Mouse (Mus musculus) heart, postnatal 0 days (tissue): Measurements from ENCODE around the gene Gm19345. TPM values are rescaled to one million over a fixed set of nuclear protein-coding genes. Genes with fewer than 3 reads are reported as not detected.
A peak's percentile ranks its signal among the peaks of the same experiment; 100 is the strongest.

Source experiments
- ATAC-seq: fragments of 200-750 bp; cut with Nextera tagmentation; 2 replicates; pipeline ENCODE4 v1.8.0; 2017; ENCODE audit warnings: low read depth, moderate number of reproducible peaks, moderate library complexity; ENCODE audit not compliant: insufficient read depth
- DNase-seq: peaks from one replicate; pipeline ENCODE4 v3.0.0-alpha.2; 2016; ENCODE audit warnings: low spot score
- H3K27ac ChIP-seq: fragments of 300-500 bp; sonication (generic); 2 replicates; pipeline ENCODE4 v1.5.1; 2014; ENCODE audit warnings: low read depth, mild to moderate bottlenecking
- H3K27me3 ChIP-seq: fragments of 300-500 bp; sonication (generic); 2 replicates; pipeline ENCODE4 v1.6.1; 2014; ENCODE audit warnings: low read length, mixed read lengths; ENCODE audit not compliant: control insufficient read depth, insufficient read depth
- H3K36me3 ChIP-seq: fragments of 300-500 bp; sonication (generic); replicated peaks from 2 replicates; pipeline ENCODE4 v1.6.1; 2014; ENCODE audit warnings: low read length, mixed read lengths; ENCODE audit not compliant: control insufficient read depth, insufficient read depth
- H3K4me1 ChIP-seq: fragments of 300-500 bp; sonication (generic); 2 replicates; pipeline ENCODE4 v1.6.1; 2014; ENCODE audit warnings: antibody characterized with exemption; ENCODE audit not compliant: control insufficient read depth, insufficient read depth
- H3K4me2 ChIP-seq: fragments of 300-500 bp; sonication (generic); 2 replicates; pipeline ENCODE4 v1.6.1; 2014; ENCODE audit warnings: low read depth, mild to moderate bottlenecking, low read length, moderate library complexity
- H3K4me3 ChIP-seq: fragments of 300-500 bp; sonication (generic); 2 replicates; pipeline ENCODE4 v1.5.1; 2014; ENCODE audit warnings: low read depth, low read length
- H3K9ac ChIP-seq: fragments of 300-500 bp; sonication (generic); replicated peaks from 2 replicates; pipeline ENCODE4 v1.6.1; 2014; ENCODE audit warnings: low read depth, low read length, mixed read lengths
- H3K9me3 ChIP-seq: fragments of 300-500 bp; sonication (generic); replicated peaks from 2 replicates; pipeline ENCODE4 v1.6.1; 2016; ENCODE audit warnings: low read length; ENCODE audit not compliant: control insufficient read depth
- CTCF ChIP-seq: IDR thresholded peaks from 2 replicates; pipeline ENCODE4 v1.5.1; 2016; ENCODE audit warnings: antibody characterized with exemption, control low read depth, low read depth
- EP300 ChIP-seq: IDR thresholded peaks from 2 replicates; pipeline ENCODE4 v1.6.1; 2016; ENCODE audit warnings: antibody characterized with exemption, low read depth
- WGBS: fragments of 180-500 bp; shearing (Covaris S2); extraction: QIAGEN DNeasy Blood & Tissue Kit; methylation state at CpG from one replicate; pipeline ENCODE4 v1.1.7; 2014; 5-methylcytosine and 5-hydroxymethylcytosine counted together
- polyA plus RNA-seq: library from polyadenylated mRNA; unstranded; fragments of >200 nt; fragmentation: Nextera tagmentation; extraction: Ambion mirVana; gene quantifications from 2 replicates; pipeline ENCODE4 v1.2.1, GENCODE M21; 2015
- total RNA-seq: library from RNA; depleted of rRNA; stranded (reverse); fragments of >200 nt; gene quantifications from 2 replicates; pipeline ENCODE4 v1.2.3, GENCODE M21; 2014; ENCODE audit warnings: low replicate concordance; rRNA removed

The Gm19345 gene
- not detected in 2 replicates for total RNA-seq
- polyA plus RNA-seq, result not detected in 2 replicates

GRCm38 (mm10) chr7:19851858-19852570, at the start of gene Gm19345:
Gm19345 (plus strand) TSS chr7:19852003.
- Histone ChIP-seq H3K27ac (no peak within 1 kb of the TSS), H3K36me3 (no peaks in the 10 kb centered on the region), H3K27me3 (peaks cover 41% of the 10 kb centered on the region), H3K4me3 (0 out of 2 replicates have a peak within 1 kb of the TSS, but pooled peaks have one; percentile 2), H3K4me2 (no peak within 1 kb of the TSS), H3K9ac (no peak within 1 kb of the TSS), H3K4me1 (no peaks in the 10 kb centered on the region), H3K9me3 (no peaks in the 10 kb centered on the region)
- ATAC-seq (peak; percentile 22; the same call in 1 of the 2 replicates), DNase-seq (no peak)
- no peak for TF ChIP-seq CTCF
- no peak for TF ChIP-seq EP300
- WGBS, result 4% methylated on average over 25 of the region's 33 CpGs

GRCm38 (mm10) chr7:19802995-19803394, 48.8 kb upstream of the Gm19345 start:
- no peaks in the 10 kb centered on the region for H3K36me3 ChIP-seq
- no peak overlapping the region for H3K27ac ChIP-seq
- H3K9me3 ChIP-seq, result no peaks in the 10 kb centered on the region
- H3K4me3 ChIP-seq, result no peak overlapping the region
- WGBS, result 19% methylated on average over 7 of the region's 7 CpGs
- no peaks in the 10 kb centered on the region for H3K27me3 ChIP-seq
- no peaks in the 10 kb centered on the region for H3K4me1 ChIP-seq
- no peak overlapping the region for H3K4me2 ChIP-seq
- no peak overlapping the region for H3K9ac ChIP-seq
- ATAC-seq (0 out of 2 replicates have a peak, but pooled peaks have one; percentile 20), DNase-seq (peak; percentile 42)
- no peak for TF ChIP-seq EP300
- peak; percentile 95 for TF ChIP-seq CTCF

- H3K4me3 ChIP-seq, result no peak overlapping the region
- H3K36me3 ChIP-seq, result no peaks in the 10 kb centered on the region
- H3K27ac ChIP-seq, result no peak overlapping the region
- no peaks in the 10 kb centered on the region for H3K9me3 ChIP-seq
- WGBS, result 77% methylated on average over 8 of the region's 8 CpGs
- no peak for TF ChIP-seq CTCF
- no peak for TF ChIP-seq EP300
- DNase-seq, result no peak
- no peak overlapping the region for H3K4me2 ChIP-seq
- H3K4me1 ChIP-seq, result peaks cover 8% of the 10 kb centered on the region
- no peak for ATAC-seq
- peaks cover 21% of the 10 kb centered on the region for H3K27me3 ChIP-seq
- no peak overlapping the region for H3K9ac ChIP-seq
Measured at GRCm38 (mm10) chr7:19806356-19806969, 45.3 kb upstream of the Gm19345 start.

GRCm38 (mm10) chr7:19809369-19809768, 42.4 kb upstream of the Gm19345 start:
- Histone ChIP-seq H3K9ac (no peak overlapping the region; the same call in 1 of the 2 replicates), H3K36me3 (no peaks in the 10 kb centered on the region), H3K4me1 (peaks cover 8% of the 10 kb centered on the region), H3K9me3 (no peaks in the 10 kb centered on the region), H3K4me2 (peak overlapping the region; percentile 46), H3K27me3 (peaks cover 28% of the 10 kb centered on the region), H3K4me3 (no peak overlapping the region; the same call in 1 of the 2 replicates), H3K27ac (peak overlapping the region; percentile 32)
- WGBS, result 10% methylated on average over 27 of the region's 27 CpGs
- ATAC-seq (peak; percentile 83), DNase-seq (no peak)
- TF ChIP-seq CTCF (no peak), EP300 (no peak)

GRCm38 (mm10) chr7:19811114-19811513, 40.7 kb upstream of the Gm19345 start:
- peaks cover 8% of the 10 kb centered on the region for H3K4me1 ChIP-seq
- no peak for TF ChIP-seq CTCF
- ATAC-seq (peak; percentile 40; the same call in 1 of the 2 replicates), DNase-seq (no peak)
- no peaks in the 10 kb centered on the region for H3K9me3 ChIP-seq
- no peaks in the 10 kb centered on the region for H3K36me3 ChIP-seq
- no peak overlapping the region for H3K9ac ChIP-seq
- WGBS, result 12% methylated on average over 22 of the region's 22 CpGs
- H3K27ac ChIP-seq, result no peak overlapping the region
- H3K4me2 ChIP-seq, result no peak overlapping the region
- H3K4me3 ChIP-seq, result no peak overlapping the region
- peaks cover 28% of the 10 kb centered on the region for H3K27me3 ChIP-seq
